ENCODE assay signal across 13 mouse cellular contexts in genomic region chr15:64562431-64563111, GRCm38 (mm10).
DNase-seq lines count a peak whose midpoint lies in the region; ATAC-seq and TF ChIP-seq lines count a peak whose summit lies in the region.
"Had no signal": no experiment of that assay in that cellular context is flagged by ENCODE, and none has a peak within 500 bp of the region (broad histone marks: within the 10 kb centered on the region; RNA-seq: fewer than 3 reads in every experiment).

No protein-coding gene starts in this region.

- H3K27ac ChIP-seq in hindbrain, postnatal 0 days = no peak overlapping the region
- H3K27ac ChIP-seq in hindbrain, embryonic 16.5 days (ENCODE audit: low read depth, low read length) = no peak overlapping the region
- H3K27ac ChIP-seq: hindbrain, embryonic 15.5 days; liver, embryonic 15.5 days had no signal

- H3K4me2 ChIP-seq in hindbrain, postnatal 0 days (ENCODE audit: low read depth, low read length) = no peak overlapping the region
- H3K4me2 ChIP-seq in hindbrain, embryonic 16.5 days (ENCODE audit: low read length) = no peak overlapping the region
- H3K4me2 ChIP-seq: hindbrain, embryonic 15.5 days; liver, embryonic 15.5 days had no signal

- DNase-seq in hindbrain, postnatal 0 days (ENCODE audit: low spot score) = peak; percentile 31
- DNase-seq in heart, postnatal 36 days = peak; percentile 14 to 34
- DNase-seq in right cerebral cortex, adult 2 months (ENCODE audit: low spot score in 2 of 2) = peak; percentile 50 to 66
- DNase-seq in gastrocnemius, adult 18-20 months (ENCODE audit: low spot score) = no peak
- no peak for DNase-seq in kidney, adult 9 months
- DNase-seq: adrenal gland, postnatal 14 days; cerebellum, adult 9-10 months; gastrocnemius, postnatal 36 days had no signal

- no peak overlapping the region for H3K4me3 ChIP-seq in hindbrain, postnatal 0 days (ENCODE audit: low read length)
- H3K4me3 ChIP-seq in hindbrain, embryonic 16.5 days (ENCODE audit: low read length) = no peak overlapping the region
- H3K4me3 ChIP-seq: hindbrain, embryonic 15.5 days; liver, embryonic 15.5 days had no signal

- no peak overlapping the region for H3K9ac ChIP-seq in hindbrain, postnatal 0 days (replicated peaks; ENCODE audit: low read length)
- H3K9ac ChIP-seq in hindbrain, embryonic 16.5 days (ENCODE audit: low read depth, low read length) = no peak overlapping the region
- H3K9ac ChIP-seq: hindbrain, embryonic 15.5 days; liver, embryonic 15.5 days had no signal

- no peaks in the 10 kb centered on the region for H3K9me3 ChIP-seq in hindbrain, postnatal 0 days (ENCODE audit: low read length)
- H3K9me3 ChIP-seq in hindbrain, embryonic 16.5 days (ENCODE audit: control insufficient read depth, low read length) = no peaks in the 10 kb centered on the region
- H3K9me3 ChIP-seq: hindbrain, embryonic 15.5 days; liver, embryonic 15.5 days had no signal

- intact Hi-C loops in heart, postnatal 36 days (cut with DNase I) = loop anchor here (5.0 kb wide), 1 partner anchor 60 kb away; no protein-coding TSS in a partner anchor

- no peak for ATAC-seq in hindbrain, postnatal 0 days
- no peak; the same call in 1 of the 2 replicates for ATAC-seq in hindbrain, embryonic 16.5 days
- ATAC-seq in frontal cortex, adult (ENCODE audit: low TSS enrichment) = peak; percentile 88
- no peak for ATAC-seq in erythroblast, adult 5-6 weeks (replicated peaks; ENCODE audit: low FRiP score, poor library complexity, severe bottlenecking)

- no peaks in the 10 kb centered on the region for H3K27me3 ChIP-seq in hindbrain, postnatal 0 days (ENCODE audit: insufficient read depth, low read length)
- H3K27me3 ChIP-seq in hindbrain, embryonic 16.5 days (replicated peaks; ENCODE audit: control insufficient read depth, insufficient read depth, low read length) = no peaks in the 10 kb centered on the region
- H3K27me3 ChIP-seq: hindbrain, embryonic 15.5 days; liver, embryonic 15.5 days had no signal

- no peaks in the 10 kb centered on the region for H3K4me1 ChIP-seq in hindbrain, postnatal 0 days (ENCODE audit: insufficient read depth, low read length)
- no peaks in the 10 kb centered on the region for H3K4me1 ChIP-seq in hindbrain, embryonic 16.5 days (ENCODE audit: control insufficient read depth, insufficient read depth, low read depth, low read length)
- H3K4me1 ChIP-seq: hindbrain, embryonic 15.5 days; liver, embryonic 15.5 days had no signal

- no peak for TF ChIP-seq CTCF in hindbrain, postnatal 0 days (IDR thresholded peaks at IDR 0.05; ENCODE audit: low read depth)

- 45% methylated on average over 3 of the region's 3 CpGs for WGBS in hindbrain, postnatal 0 days
- 69% methylated on average over 3 of the region's 3 CpGs for WGBS in hindbrain, embryonic 16.5 days

- no peaks in the 10 kb centered on the region for H3K36me3 ChIP-seq in hindbrain, postnatal 0 days (ENCODE audit: insufficient read depth, low read length)
- no peaks in the 10 kb centered on the region for H3K36me3 ChIP-seq in hindbrain, embryonic 16.5 days (ENCODE audit: control insufficient read depth, insufficient read depth, low read length)
- H3K36me3 ChIP-seq: hindbrain, embryonic 15.5 days; liver, embryonic 15.5 days had no signal

Comparison
In these comparisons a context has a peak if more than half of its experiments do, and no peak if none do; other contexts are left out.
1. DNase-seq: peak in hindbrain, postnatal 0 days (single experiment), heart, postnatal 36 days (2 of 2) and right cerebral cortex, adult 2 months (2 of 2); none in gastrocnemius, adult 18-20 months (single experiment) and kidney, adult 9 months (single experiment).